Mouse (Mus musculus): ENCODE measurements around the gene Prg3.

DNA sequence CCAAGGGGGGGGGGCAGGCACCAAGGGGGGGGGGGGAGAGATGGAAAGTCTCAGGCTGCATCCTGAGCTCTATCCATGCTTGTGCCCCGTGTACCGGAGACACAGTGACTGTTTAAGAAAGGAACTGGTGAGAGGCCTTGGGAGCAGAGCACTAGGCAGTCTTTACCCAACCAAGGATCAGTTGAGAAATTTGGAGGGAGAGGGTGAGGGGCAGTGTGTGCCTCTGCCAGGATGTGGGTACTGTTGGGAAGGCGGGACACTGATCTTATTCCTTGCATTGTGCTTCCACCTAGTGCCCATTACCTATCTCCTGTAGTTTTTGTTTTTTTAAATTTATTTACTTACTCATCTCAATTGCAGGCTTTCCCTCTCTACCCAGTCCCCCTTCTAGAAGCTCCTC is 38.2 kb downstream of the Prg3 start:
- no peak for TF ChIP-seq CTCF (IDR thresholded peaks at IDR 0.05; ENCODE audit: borderline replicate concordance, extremely low read depth, insufficient read depth, insufficient read length)
- TF ChIP-seq POLR2A (IDR thresholded peaks at IDR 0.05; ENCODE audit: borderline replicate concordance, extremely low read depth, insufficient read depth, insufficient read length, poor library complexity, severe bottlenecking) = no peak
